Mouse (Mus musculus): ENCODE measurements at regions not wholly inside any gene's neighbourhood (a gene's known extent, or its start where the extent isn't known, plus 50 kb on each side); places are given as distances from the start of the nearest gene placed in this dataset.

GRCm38 (mm10) chr6:108910330-108910729 lies 81.9 kb downstream of the Edem1 start:
- DNase-seq (ENCODE audit: low spot score in 2 of 2), result no peak

GRCm38 (mm10) chr6:108912539-108912938 lies 84.1 kb downstream of the Edem1 start:
- DNase-seq (ENCODE audit: low spot score in 2 of 2), result no peak

GRCm38 (mm10) chr6:108919372-108919913 lies 91.0 kb downstream of the Edem1 start:
- no peak for DNase-seq (ENCODE audit: low spot score in 2 of 2)

- no peak for DNase-seq (ENCODE audit: low spot score in 2 of 2)
Observed at GRCm38 (mm10) chr6:108921181-108921580, 92.7 kb downstream of the Edem1 start.

GRCm38 (mm10) chr6:108922564-108922963 lies 94.1 kb downstream of the Edem1 start:
- no peak for DNase-seq (ENCODE audit: low spot score in 2 of 2)

- no peak for DNase-seq (ENCODE audit: low spot score in 2 of 2)
Observed at GRCm38 (mm10) chr6:108928981-108929380, 100.5 kb downstream of the Edem1 start.

GRCm38 (mm10) chr6:108938646-108939045 lies 110.2 kb downstream of the Edem1 start:
- peak; percentile 9 to 35 for DNase-seq (ENCODE audit: low spot score in 2 of 2)

GRCm38 (mm10) chr6:108942288-108942687 lies 113.8 kb downstream of the Edem1 start:
- DNase-seq (ENCODE audit: low spot score in 2 of 2), result no peak

- DNase-seq (ENCODE audit: low spot score in 2 of 2), result no peak
Observed at GRCm38 (mm10) chr6:108952389-108952788, 123.9 kb downstream of the Edem1 start.

GRCm38 (mm10) chr6:108962810-108963209 lies 134.4 kb downstream of the Edem1 start:
- DNase-seq (ENCODE audit: low spot score in 2 of 2), result no peak

GRCm38 (mm10) chr6:108963295-108963694 lies 134.9 kb downstream of the Edem1 start:
- DNase-seq (ENCODE audit: low spot score in 2 of 2), result peak; percentile 14 to 19

- DNase-seq (ENCODE audit: low spot score in 2 of 2), result no peak
Observed at GRCm38 (mm10) chr6:108969477-108970176, 141.2 kb downstream of the Edem1 start.

- no peak for DNase-seq (ENCODE audit: low spot score in 2 of 2)
Observed at GRCm38 (mm10) chr6:108971415-108972089, 143.1 kb downstream of the Edem1 start.

GRCm38 (mm10) chr6:108973701-108974100 lies 145.3 kb downstream of the Edem1 start:
- DNase-seq (ENCODE audit: low spot score in 2 of 2), result no peak

GRCm38 (mm10) chr6:108989506-108989905 lies 161.1 kb downstream of the Edem1 start:
- DNase-seq (ENCODE audit: low spot score in 2 of 2), result peak in 1 of 2 experiments; percentile 4

GRCm38 (mm10) chr6:108993743-108994142 lies 165.3 kb downstream of the Edem1 start:
- no peak for DNase-seq (ENCODE audit: low spot score in 2 of 2)

- DNase-seq (ENCODE audit: low spot score in 2 of 2), result no peak
Observed at GRCm38 (mm10) chr6:109004443-109004842, 176.0 kb downstream of the Edem1 start.

GRCm38 (mm10) chr6:109009364-109009763 lies 180.9 kb downstream of the Edem1 start:
- no peak for DNase-seq (ENCODE audit: low spot score in 2 of 2)

GRCm38 (mm10) chr6:109009793-109010192 lies 181.4 kb downstream of the Edem1 start:
- DNase-seq (ENCODE audit: low spot score in 2 of 2), result no peak

GRCm38 (mm10) chr6:109019731-109020130 lies 191.3 kb downstream of the Edem1 start:
- no peak for DNase-seq (ENCODE audit: low spot score in 2 of 2)
